Mouse (Mus musculus) stomach, embryonic 16.5 days (tissue): ENCODE data around the gene Gm11168. TPM values are rescaled to one million over a fixed set of nuclear protein-coding genes. Genes with fewer than 3 reads are reported as not detected.
"Not testable (repeated sequence)": the region's sequence is repeated elsewhere in the genome, so short reads cannot be mapped to it uniquely, and the experiment has no call there.

Experiments
- ATAC-seq: fragments of 200-750 bp; cut with Nextera tagmentation; 2 replicates; pipeline ENCODE4 v1.8.0; 2017; ENCODE audit warnings: moderate number of reproducible peaks, moderate TSS enrichment; ENCODE audit not compliant: insufficient read depth, low FRiP score
- H3K27ac ChIP-seq: fragments of 300-500 bp; sonication (generic); 2 replicates; pipeline ENCODE4 v1.5.1; 2014; ENCODE audit warnings: low read length
- H3K27me3 ChIP-seq: fragments of 300-500 bp; sonication (generic); 2 replicates; pipeline ENCODE4 v1.6.1; 2014; ENCODE audit warnings: low read length, control low read depth, mixed read lengths; ENCODE audit not compliant: control insufficient read depth, insufficient read depth
- H3K36me3 ChIP-seq: fragments of 300-500 bp; sonication (generic); 2 replicates; pipeline ENCODE4 v1.6.1; 2014; ENCODE audit warnings: low read length; ENCODE audit not compliant: control insufficient read depth, insufficient read depth
- H3K4me1 ChIP-seq: fragments of 300-500 bp; sonication (generic); 2 replicates; pipeline ENCODE4 v1.6.1; 2014; ENCODE audit warnings: low read length, control low read depth, mixed read lengths; ENCODE audit not compliant: control insufficient read depth, insufficient read depth
- H3K4me2 ChIP-seq: fragments of 300-500 bp; sonication (generic); 2 replicates; pipeline ENCODE4 v1.6.1; 2014; ENCODE audit warnings: low read depth, low read length, mixed read lengths
- H3K4me3 ChIP-seq: fragments of 300-500 bp; sonication (generic); replicated peaks from 2 replicates; pipeline ENCODE4 v1.5.1; 2014; ENCODE audit warnings: mild to moderate bottlenecking, low read length
- H3K9ac ChIP-seq: fragments of 300-500 bp; sonication (generic); 2 replicates; pipeline ENCODE4 v1.6.1; 2014; ENCODE audit warnings: low read length
- H3K9me3 ChIP-seq: fragments of 300-500 bp; sonication (generic); replicated peaks from 2 replicates; pipeline ENCODE4 v1.6.1; 2016; ENCODE audit warnings: low read length, control low read depth; ENCODE audit not compliant: control insufficient read depth
- WGBS: fragments of 180-500 bp; shearing (Covaris S2); extraction: QIAGEN DNeasy Blood & Tissue Kit; methylation state at CpG from one replicate; pipeline ENCODE4 v1.1.7; 2014; 5-methylcytosine and 5-hydroxymethylcytosine counted together
- polyA plus RNA-seq: library from polyadenylated mRNA; unstranded; fragments of >200 nt; fragmentation: Nextera tagmentation; extraction: Ambion mirVana; gene quantifications from 2 replicates; pipeline ENCODE4 v1.2.1, GENCODE M21; 2015

Gm11168 gene
- polyA plus RNA-seq, 1 experiment from 2014 or later = not detected

DNA sequence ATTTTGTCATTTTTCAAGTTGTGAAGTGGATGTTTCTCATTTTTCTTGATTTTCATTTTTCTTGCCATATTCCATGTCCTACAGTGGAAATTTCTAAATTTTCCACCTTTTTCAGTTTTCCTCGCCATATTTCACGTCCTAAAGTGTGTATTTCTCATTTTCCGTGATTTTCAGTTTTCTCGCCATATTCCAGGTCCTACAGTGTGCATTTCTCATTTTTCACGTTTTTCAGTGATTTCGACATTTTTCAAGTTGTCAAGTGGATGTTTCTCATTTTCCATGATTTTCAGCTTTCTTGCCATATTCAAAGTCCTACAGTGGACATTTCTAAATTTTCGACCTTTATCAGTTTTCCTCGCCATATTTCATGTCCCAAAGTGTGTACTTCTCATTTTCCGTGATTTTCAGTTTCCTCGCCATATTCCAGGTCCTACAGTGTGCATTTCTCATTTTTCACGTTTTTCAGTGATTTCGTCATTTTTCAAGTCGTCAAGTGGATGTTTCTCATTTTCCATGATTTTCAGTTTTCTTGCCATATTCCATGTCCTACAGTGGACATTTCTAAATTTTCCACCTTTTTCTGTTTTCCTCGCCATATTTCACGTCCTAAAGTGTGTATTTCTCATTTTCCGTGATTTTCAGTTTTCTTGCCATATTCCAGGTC lies 21.0 kb downstream of the Gm11168 start:
- not testable (repeated sequence) for H3K27me3 ChIP-seq, H3K4me1 ChIP-seq, ATAC-seq, H3K4me3 ChIP-seq, H3K27ac ChIP-seq, H3K4me2 ChIP-seq, H3K36me3 ChIP-seq, H3K9me3 ChIP-seq, H3K9ac ChIP-seq
- WGBS = 65% methylated on average over 14 of the region's 16 CpGs

DNA sequence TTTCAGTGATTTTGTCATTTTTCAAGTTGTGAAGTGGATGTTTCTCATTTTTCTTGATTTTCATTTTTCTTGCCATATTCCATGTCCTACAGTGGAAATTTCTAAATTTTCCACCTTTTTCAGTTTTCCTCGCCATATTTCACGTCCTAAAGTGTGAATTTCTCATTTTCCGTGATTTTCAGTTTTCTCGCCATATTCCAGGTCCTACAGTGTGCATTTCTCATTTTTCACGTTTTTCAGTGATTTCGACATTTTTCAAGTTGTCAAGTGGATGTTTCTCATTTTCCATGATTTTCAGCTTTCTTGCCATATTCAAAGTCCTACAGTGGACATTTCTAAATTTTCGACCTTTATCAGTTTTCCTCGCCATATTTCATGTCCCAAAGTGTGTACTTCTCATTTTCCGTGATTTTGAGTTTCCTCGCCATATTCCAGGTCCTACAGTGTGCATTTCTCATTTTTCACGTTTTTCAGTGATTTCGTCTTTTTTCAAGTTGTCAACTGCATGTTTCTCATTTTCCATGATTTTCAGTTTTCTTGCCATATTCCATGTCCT lies 21.8 kb downstream of the Gm11168 start, which contains the start of gene Gm10717:
Gm10717 (plus strand) TSS at position 506 of the 556 bp plus-strand sequence.
- H3K4me1 ChIP-seq, H3K9ac ChIP-seq, ATAC-seq, H3K4me3 ChIP-seq, H3K27ac ChIP-seq, H3K9me3 ChIP-seq, H3K4me2 ChIP-seq, H3K27me3 ChIP-seq, H3K36me3 ChIP-seq: not testable (repeated sequence)
- WGBS = 74% methylated on average over 12 of the region's 12 CpGs

- not testable (repeated sequence) for H3K36me3 ChIP-seq, H3K4me1 ChIP-seq, ATAC-seq, H3K27ac ChIP-seq, H3K4me3 ChIP-seq, H3K9me3 ChIP-seq, H3K27me3 ChIP-seq, H3K4me2 ChIP-seq, H3K9ac ChIP-seq
- 61% methylated on average over 4 of the region's 6 CpGs for WGBS
Measured at GRCm38 (mm10) chr9:3025653-3026052, 22.5 kb downstream of the Gm11168 start.

GRCm38 (mm10) chr9:3026136-3026535 lies 23.0 kb downstream of the Gm11168 start:
- 73% methylated on average over 5 of the region's 5 CpGs for WGBS

DNA sequence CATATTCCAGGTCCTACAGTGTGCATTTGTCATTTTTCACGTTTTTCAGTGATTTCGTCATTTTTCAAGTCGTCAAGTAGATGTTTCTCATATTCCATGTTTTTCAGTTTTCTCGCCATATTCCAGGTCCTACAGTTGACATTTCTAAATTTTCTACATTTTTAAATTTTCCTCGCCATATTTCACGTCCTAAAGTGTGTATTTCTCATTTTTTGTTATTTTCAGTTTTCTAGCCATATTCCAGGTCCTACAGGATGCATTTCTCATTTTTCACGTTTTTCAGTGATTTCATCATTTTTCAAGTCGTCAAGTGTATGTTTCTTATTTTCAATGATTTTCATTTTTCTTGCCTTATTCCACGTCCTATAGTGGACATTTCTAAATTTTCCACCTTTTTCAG lies 23.6 kb downstream of the Gm11168 start:
- not testable (repeated sequence) for H3K4me2 ChIP-seq, ATAC-seq
- 67% methylated on average over 9 of the region's 9 CpGs for WGBS

More at GRCm38 (mm10) chr9:3026136-3026535, 23.0 kb downstream of the Gm11168 start:
- H3K27me3 ChIP-seq, H3K9ac ChIP-seq, H3K27ac ChIP-seq, H3K36me3 ChIP-seq, H3K4me2 ChIP-seq, H3K9me3 ChIP-seq, H3K4me1 ChIP-seq, ATAC-seq, H3K4me3 ChIP-seq: not testable (repeated sequence)

GRCm38 (mm10) chr9:3027200-3027599 lies 24.1 kb downstream of the Gm11168 start:
- not testable (repeated sequence) for H3K9ac ChIP-seq, H3K27ac ChIP-seq, ATAC-seq, H3K4me1 ChIP-seq, H3K36me3 ChIP-seq, H3K9me3 ChIP-seq, H3K4me3 ChIP-seq, H3K27me3 ChIP-seq, H3K4me2 ChIP-seq
- WGBS = 75% methylated on average over 9 of the region's 9 CpGs

More for the DNA sequence above, 23.6 kb downstream of the Gm11168 start:
- H3K27me3 ChIP-seq, H3K9me3 ChIP-seq, H3K4me3 ChIP-seq, H3K4me1 ChIP-seq, H3K27ac ChIP-seq, H3K36me3 ChIP-seq, H3K9ac ChIP-seq: not testable (repeated sequence)

- H3K27ac ChIP-seq, ATAC-seq, H3K4me3 ChIP-seq, H3K4me1 ChIP-seq, H3K27me3 ChIP-seq, H3K9me3 ChIP-seq, H3K9ac ChIP-seq, H3K4me2 ChIP-seq, H3K36me3 ChIP-seq: not testable (repeated sequence)
- WGBS = 67% methylated on average over 12 of the region's 16 CpGs
Measured at GRCm38 (mm10) chr9:3029276-3030000, 26.3 kb downstream of the Gm11168 start.

GRCm38 (mm10) chr9:3030677-3031318 lies 27.7 kb downstream of the Gm11168 start:
- H3K36me3 ChIP-seq, ATAC-seq, H3K4me3 ChIP-seq, H3K27ac ChIP-seq, H3K27me3 ChIP-seq, H3K9ac ChIP-seq, H3K4me1 ChIP-seq, H3K4me2 ChIP-seq, H3K9me3 ChIP-seq: not testable (repeated sequence)
- WGBS = 66% methylated on average over 2 of the region's 10 CpGs

DNA sequence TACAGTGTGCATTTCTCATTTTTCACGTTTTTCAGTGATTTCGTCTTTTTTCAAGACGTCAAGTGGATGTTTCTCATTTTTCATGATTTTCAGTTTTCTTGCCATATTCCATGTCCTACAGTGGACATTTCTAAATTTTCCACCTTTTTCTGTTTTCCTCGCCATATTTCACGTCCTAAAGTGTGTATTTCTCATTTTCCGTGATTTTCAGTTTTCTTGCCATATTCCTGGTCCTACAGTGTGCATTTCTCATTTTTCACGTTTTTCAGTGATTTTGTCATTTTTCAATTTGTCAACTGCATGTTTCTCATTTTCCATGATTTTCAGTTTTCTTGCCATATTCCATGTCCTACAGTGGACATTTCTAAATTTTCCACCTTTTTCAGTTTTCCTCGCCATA lies 31.2 kb downstream of the Gm11168 start, which contains the start of gene Gm17535:
Gm17535 (plus strand) TSS at position 301 of the 400 bp plus-strand sequence.
- H3K4me3 ChIP-seq, H3K4me2 ChIP-seq, H3K27ac ChIP-seq, ATAC-seq, H3K36me3 ChIP-seq, H3K4me1 ChIP-seq, H3K9ac ChIP-seq, H3K9me3 ChIP-seq, H3K27me3 ChIP-seq: not testable (repeated sequence)
- WGBS = no CpG with 5 or more reads among the region's 8 CpGs
